Mouse (Mus musculus) embryonic fibroblast, embryonic 13.5 days (primary cell): ENCODE results near the gene Gm17657.

ENCODE experiments used
- CTCF ChIP-seq: IDR thresholded peaks from 2 replicates; pipeline ENCODE4 v1.5.1; 2011; ENCODE audit warnings: mild to moderate bottlenecking, control low read depth, low read length, moderate library complexity, borderline replicate concordance; ENCODE audit not compliant: insufficient read depth
- POLR2A ChIP-seq: IDR thresholded peaks from 2 replicates; pipeline ENCODE4 v1.6.1; 2011; ENCODE audit warnings: low read depth, mild to moderate bottlenecking, control low read depth, low read length, moderate library complexity

DNA sequence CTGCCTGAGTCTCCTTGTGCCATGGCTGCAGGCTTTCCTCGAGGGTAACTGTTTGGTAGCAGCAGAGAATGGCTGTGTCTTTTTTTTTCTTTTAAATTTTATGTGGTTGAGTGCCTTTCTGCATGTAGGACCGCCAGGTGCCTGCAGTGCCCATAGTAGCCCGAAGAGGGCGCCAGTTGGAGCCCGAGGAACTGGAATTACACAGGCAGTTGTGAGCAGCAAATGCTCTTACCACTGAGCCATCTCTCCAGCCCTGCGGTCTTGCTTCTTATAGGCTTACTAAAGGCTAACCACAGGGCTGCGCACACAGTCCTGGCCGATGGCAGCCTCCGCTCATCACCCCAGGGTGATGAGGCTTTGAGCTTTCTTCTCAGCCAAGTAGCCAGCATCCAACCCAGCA is 18.2 kb downstream of the Gm17657 start:
- TF ChIP-seq CTCF (no peak), POLR2A (no peak)
